Mouse (Mus musculus) spleen, embryonic (tissue): Measurements from ENCODE around the gene Gm17660.
"Not testable (repeated sequence)": the region's sequence is repeated elsewhere in the genome, so short reads cannot be mapped to it uniquely, and the experiment has no call there.

Source experiments
- CTCF ChIA-PET: fragments of 350-600 bp; sonication (Branson Sonifier 250); formaldehyde crosslinking; loops from one replicate; lab custom pipeline; 2022; lab: Charles Lee

Gene Gm17660

DNA sequence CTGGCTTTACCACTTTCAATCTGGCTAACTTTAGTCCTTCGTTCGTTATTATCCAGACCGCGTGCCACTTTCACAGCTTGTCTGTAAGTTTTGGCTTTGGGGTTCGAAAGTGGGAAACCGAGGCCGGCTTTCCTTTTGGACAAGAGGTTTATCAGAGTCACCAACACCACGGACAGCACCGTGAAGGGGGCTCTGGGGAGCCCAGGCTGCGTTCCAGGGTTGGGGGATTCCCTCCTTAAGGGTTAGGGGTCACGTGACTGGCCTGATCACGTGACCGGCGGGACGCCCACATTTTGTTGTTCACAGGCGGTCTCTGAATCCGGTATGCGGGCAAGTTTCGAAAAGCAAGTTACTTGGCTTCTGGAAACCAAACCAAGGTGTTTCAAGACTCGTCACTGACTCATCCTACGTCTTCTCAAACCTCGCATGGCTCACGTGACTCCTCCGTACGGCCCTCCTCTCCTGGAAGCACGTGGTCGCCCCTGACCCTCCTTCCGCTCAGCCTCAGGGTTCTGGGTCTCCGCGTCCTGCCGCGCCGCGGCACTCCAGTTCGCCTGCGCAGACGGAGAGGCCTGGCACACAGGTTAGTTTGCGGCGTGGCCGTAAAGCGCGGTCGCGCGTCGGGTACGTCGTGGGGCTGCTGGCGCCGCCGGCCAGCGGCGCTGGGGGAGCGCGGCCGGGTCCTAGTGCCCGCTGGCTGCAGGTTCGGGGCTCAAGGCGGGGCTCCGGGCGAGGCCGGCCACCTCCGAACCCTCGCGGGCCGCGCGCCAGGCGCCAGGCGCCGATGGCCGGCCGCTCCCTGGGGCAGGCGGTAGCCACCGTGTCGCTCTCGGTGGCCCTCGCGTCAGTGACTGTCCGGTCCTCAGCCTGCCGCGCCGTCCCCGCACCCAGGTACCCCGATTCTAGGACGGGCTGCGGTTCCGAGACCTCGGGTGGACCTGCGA lies 30.9 kb downstream of the Gm17660 start, which contains the start of gene Nudt9:
Gene Nudt9 (plus strand): TSS at position 51 of the 944 bp plus-strand sequence.
- CTCF ChIA-PET: interaction anchor here (1.1 kb wide), 1 partner anchor 7 kb away, joined by 4 read pairs; no protein-coding TSS in a partner anchor

DNA sequence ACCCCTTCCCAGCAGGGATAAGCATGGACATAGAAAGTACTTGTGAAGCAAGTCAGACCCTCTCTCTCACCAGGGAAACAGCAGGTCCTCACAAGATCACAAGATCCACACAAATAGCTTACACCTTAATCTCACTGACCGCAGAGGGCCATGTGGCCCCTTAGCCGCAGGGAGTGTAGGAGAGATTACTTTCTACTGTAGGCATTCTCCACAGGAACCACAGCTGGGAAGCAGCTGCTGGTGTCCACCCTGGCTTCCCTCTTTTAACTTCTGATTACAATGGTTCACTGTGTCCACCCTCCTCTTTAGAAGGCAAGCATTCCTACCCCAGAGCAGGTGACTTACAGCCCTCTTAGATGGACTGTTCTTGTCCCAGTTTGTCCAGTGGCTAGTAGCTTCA lies 33.7 kb downstream of the Gm17660 start:
- CTCF ChIA-PET: no interaction called here

DNA sequence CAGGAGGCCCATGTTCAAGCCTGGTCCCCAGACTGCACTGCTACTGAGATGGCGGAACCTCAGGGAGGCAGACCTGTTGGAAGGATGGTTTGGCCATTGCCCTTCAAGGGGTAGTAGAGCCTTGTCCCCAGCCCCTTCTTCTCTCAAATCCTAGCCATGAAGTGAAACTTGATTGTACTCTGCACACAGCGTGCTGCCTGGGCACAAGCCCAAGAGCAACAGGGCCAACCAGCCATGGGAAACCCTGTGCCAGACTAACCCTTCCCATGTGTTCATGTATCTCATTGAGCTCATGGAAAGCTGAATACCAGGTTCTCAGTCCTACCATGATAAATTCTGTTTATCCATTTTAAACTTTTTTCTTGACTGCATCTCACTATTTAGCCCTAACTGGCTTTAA lies 34.5 kb downstream of the Gm17660 start:
- CTCF ChIA-PET: no interaction called here

- CTCF ChIA-PET: interaction anchor here (1.2 kb wide), 1 partner anchor 8 kb away, joined by 4 read pairs; no protein-coding TSS in a partner anchor
These were observed 38.1 kb downstream of the Gm17660 start for GRCm38 (mm10) chr5:104039154-104039932.

GRCm38 (mm10) chr5:104036686-104037085 lies 40.7 kb downstream of the Gm17660 start:
- CTCF ChIA-PET: no interaction called here

GRCm38 (mm10) chr5:104035824-104036223 lies 41.6 kb downstream of the Gm17660 start:
- CTCF ChIA-PET: no interaction called here

DNA sequence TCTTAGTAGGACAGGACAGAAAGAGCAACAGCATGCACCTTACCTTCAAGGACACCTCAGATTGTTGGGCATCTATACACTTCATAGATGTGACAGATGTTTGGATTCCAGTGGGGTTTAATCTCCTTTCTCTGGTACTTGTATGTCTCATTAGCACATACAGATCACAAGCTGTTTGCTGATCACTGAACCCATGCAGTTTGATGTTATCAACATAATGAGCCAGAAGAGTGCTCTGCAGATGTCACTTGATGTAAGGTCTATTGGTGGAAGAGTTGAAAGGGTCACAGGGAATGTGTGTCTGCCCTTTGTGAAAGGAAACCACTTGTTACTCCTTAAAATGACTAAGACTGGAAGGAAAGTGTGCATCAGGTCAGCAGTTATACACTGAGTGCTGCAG lies 42.3 kb downstream of the Gm17660 start:
- CTCF ChIA-PET: no interaction called here

GRCm38 (mm10) chr5:104032434-104033097 lies 44.8 kb downstream of the Gm17660 start:
- CTCF ChIA-PET: no interaction called here

DNA sequence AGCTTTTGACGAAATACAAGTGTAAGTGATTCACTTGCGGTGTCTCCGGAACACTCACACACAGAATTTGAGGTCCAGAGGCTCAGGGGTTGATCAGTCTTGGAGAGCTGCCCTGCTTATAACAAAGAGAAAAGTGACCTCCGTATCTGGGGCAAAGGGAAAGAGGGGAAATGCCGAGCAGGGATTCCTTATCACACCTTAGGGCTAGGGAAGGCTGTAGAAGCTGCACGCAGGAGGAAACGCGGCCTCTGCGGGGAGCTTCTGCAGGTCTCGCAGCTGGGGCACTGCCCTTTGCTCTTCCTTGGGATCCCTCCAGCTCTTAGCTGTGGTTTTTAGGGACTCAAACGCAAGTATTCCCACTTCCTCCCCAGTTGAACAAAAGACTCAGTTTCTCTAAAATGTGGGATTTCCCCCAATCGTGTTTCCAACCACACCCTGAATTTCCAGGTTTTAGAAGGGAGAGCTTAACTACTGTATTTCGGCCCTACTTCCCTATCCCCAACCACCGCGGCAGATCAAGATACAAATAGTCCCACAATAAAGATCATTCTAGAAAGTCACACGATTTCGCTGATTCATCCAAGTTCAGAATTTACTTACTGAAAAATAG lies 52.1 kb downstream of the Gm17660 start:
- CTCF ChIA-PET: no interaction called here

- CTCF ChIA-PET: no interaction called here
These were observed 52.6 kb downstream of the Gm17660 start for GRCm38 (mm10) chr5:104024762-104025161.

DNA sequence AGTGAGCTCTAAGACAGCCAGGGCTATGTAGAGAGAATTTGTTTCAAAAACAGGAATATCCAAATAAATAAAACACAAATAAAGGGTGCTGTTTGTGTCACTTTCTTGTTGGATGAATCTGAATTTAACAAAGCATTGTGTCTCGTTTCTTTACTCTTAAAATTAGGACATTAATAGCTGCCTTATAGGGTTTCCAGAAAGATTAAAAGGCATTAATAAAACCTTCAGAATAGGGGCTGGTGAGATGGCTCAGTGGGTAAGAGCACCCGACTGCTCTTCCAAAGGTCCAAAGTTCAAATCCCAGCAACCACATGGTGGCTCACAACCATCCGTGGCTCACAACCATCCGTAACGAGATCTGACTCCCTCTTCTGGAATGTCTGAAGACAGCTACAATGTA lies 53.2 kb downstream of the Gm17660 start:
- CTCF ChIA-PET: not testable (repeated sequence)

DNA sequence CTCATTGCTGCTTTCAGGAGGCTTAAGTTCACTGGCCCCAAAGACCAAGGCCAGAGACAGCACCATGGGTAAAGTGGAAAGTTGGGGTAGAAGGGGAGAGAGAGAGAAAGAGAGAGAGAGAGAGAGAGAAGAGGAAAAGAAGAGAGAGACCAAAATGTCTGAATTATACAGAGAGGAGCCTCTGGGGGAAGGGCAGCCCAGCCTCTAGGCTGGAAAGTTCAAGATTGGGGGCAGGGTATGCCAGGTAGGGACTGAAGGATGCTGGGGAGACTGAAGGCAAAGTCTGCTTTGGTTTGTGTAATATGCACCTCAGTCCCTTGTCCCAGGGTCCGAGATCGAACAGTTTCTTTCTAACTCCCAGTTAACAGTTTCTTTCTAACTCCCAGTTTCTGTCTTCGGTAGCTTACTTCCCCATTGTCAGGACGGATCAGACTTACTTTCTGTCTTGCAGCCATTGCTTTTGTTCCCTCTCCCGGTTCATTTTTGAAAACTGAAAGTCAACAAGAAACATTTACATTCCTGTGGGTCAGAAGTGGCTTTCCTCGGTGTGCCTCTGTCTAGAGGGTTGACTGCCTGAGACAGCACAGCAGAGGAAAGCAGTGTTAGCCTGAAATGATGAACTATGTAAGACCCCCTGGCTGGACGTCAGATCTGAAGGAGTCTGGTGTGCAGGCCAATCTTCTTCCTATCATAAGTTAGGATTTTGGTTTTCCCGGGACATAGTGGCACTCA lies 54.0 kb downstream of the Gm17660 start:
- CTCF ChIA-PET: no interaction called here

DNA sequence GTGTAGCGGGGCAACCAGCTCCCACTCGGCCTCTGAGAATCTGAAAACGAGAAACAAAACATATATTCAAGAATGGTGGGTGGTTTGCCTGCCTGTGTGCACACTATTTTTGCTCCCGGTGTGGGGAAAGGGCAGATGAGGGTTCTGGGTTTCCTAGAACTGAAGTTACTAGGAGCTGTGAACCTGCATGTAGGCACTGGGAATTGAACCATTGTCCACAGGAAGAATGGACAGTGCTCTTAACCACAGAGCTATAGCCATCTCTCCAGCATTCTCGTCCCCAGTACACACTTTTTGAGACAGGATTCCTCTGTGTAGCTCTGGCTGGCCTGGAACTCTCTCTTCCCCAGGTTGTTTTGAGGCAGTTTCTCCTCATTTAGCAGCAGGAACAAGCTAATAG lies 54.9 kb downstream of the Gm17660 start:
- CTCF ChIA-PET: no interaction called here

DNA sequence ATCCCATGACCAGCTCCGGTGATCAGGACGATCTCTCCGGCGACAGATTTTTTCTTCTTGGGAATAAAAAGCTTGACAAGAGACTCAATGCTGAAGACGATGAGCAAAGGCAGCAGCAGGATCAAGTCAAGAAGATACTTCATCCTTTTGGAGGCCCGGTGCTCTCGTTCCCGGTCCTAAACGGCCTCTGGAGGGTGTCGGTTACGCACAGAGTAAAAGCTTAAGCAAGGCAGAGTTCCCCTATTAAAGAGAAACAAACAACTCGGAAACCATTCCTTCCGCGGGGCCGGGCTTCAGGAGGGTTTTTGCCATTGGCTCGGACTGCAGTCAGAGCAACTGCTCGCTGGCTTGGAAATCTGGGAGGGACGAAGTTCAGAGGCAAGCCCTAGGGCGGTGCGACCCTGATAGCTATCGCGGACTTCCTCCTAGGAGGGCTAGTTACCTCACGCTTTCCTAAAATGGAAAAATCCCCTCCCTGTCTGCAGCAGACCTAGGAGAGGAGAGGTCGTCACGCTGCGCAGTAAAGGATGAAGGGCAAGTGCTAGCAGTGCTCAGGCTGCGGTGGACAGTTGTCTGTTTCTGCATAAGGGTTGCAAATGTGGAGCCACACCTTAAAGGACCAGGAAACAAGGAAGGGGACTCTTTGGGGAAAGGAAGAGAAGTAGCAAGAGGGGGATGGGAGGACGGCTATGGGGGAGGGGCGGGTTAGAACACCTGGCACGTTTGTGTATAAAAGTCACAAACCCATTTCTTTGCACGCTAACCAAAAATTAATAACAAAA lies 55.6 kb downstream of the Gm17660 start, which contains the start of gene Hsd17b11:
Gene Hsd17b11 (minus strand): TSS at position 323 of the 782 bp plus-strand sequence.
- CTCF ChIA-PET: interaction anchor here (0.6 to 0.8 kb wide), 3 partner anchors 22 to 53 kb away, joined by 3 to 7 read pairs (median 3); no protein-coding TSS in a partner anchor
